Comparison of ENCODE assay signal across 8 mouse cellular contexts in the genomic region with DNA sequence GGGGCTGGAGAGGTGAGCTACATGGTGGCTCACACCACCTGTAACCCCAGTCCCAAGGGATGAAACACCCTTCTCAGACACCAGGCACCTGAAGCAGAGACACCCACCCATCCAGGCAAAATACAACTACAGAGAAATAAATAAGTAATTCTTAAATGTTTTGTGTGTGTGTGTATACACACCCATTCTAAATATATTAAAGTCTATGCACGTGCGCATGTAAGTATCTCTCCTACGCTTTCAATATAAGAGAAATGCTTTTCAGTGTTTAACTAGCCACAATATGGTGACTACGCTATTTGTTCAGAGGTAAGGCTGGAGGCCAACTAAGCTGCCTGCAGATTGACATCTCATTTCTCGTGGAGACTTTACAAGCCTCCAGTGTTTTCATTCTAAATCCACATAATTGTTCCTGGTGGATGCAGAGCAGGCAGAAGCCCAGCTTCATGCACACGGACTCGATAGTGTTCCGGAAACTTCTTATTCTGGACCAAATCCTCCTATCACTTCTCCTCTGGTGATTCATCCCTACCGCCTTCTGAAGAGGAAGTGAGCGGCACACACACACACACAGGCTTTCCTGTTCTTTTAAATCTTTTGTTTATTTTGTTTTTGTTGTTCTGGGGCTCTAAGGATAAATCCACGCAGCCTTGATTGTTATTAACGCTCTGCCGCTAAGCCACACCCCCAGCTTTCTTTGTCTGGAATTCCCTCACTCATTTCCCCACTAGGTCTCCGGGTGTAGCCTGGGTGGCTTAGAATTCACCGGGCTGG. TPM values are rescaled to one million over a fixed set of nuclear protein-coding genes. Genes with fewer than 3 reads are reported as not detected.
DNase-seq lines count a peak whose midpoint lies in the region; ATAC-seq and TF ChIP-seq lines count a peak whose summit lies in the region.

No protein-coding gene starts in this region.

- no peak overlapping the region for H3K9ac ChIP-seq in hindbrain, embryonic 16.5 days (ENCODE audit: low read depth, low read length)
- no peak overlapping the region for H3K9ac ChIP-seq in hindbrain, embryonic 13.5 days
- H3K9ac ChIP-seq in forebrain, embryonic 16.5 days (replicated peaks; ENCODE audit: low read depth, low read length) = 0 out of 2 replicates have a peak overlapping the region, but pooled peaks have one; percentile 22

- H3K27ac ChIP-seq in hindbrain, embryonic 16.5 days (ENCODE audit: low read depth, low read length) = no peak overlapping the region
- H3K27ac ChIP-seq in hindbrain, embryonic 13.5 days = no peak overlapping the region
- no peak overlapping the region for H3K27ac ChIP-seq in forebrain, embryonic 16.5 days (ENCODE audit: low read length)

- H3K4me2 ChIP-seq in hindbrain, embryonic 16.5 days (ENCODE audit: low read length) = peak overlapping the region; percentile 27
- no peak overlapping the region for H3K4me2 ChIP-seq in hindbrain, embryonic 13.5 days
- H3K4me2 ChIP-seq in forebrain, embryonic 16.5 days (ENCODE audit: low read length) = peak overlapping the region; percentile 40

- H3K27me3 ChIP-seq in hindbrain, embryonic 16.5 days (replicated peaks; ENCODE audit: control insufficient read depth, insufficient read depth, low read length) = no peaks in the 10 kb centered on the region
- H3K27me3 ChIP-seq in hindbrain, embryonic 13.5 days = no peaks in the 10 kb centered on the region
- 0 out of 2 replicates have a peak, but pooled peaks cover 5% of the 10 kb centered on the region for H3K27me3 ChIP-seq in E14TG2a.4 (ENCODE audit: insufficient read depth, low read length)
- H3K27me3 ChIP-seq in forebrain, embryonic 16.5 days (replicated peaks; ENCODE audit: control insufficient read depth, insufficient read depth, low read length) = no peaks in the 10 kb centered on the region

- 48% methylated on average over 15 of the region's 15 CpGs for WGBS in hindbrain, embryonic 16.5 days
- 57% methylated on average over 15 of the region's 15 CpGs for WGBS in hindbrain, embryonic 13.5 days
- 22% methylated on average over 15 of the region's 15 CpGs for WGBS in forebrain, embryonic 16.5 days

- TF ChIP-seq CTCF in E14TG2a.4 (conservative IDR thresholded peaks at IDR 0.05; ENCODE audit: low read length) = no peak

- no peak overlapping the region for H3K4me3 ChIP-seq in hindbrain, embryonic 16.5 days (ENCODE audit: low read length)
- H3K4me3 ChIP-seq in hindbrain, embryonic 13.5 days = no peak overlapping the region
- 0 out of 2 replicates have a peak overlapping the region, but pooled peaks have one; percentile 1 for H3K4me3 ChIP-seq in E14TG2a.4 (replicated peaks; ENCODE audit: low read length)
- H3K4me3 ChIP-seq in forebrain, embryonic 16.5 days (replicated peaks; ENCODE audit: low read length) = 0 out of 2 replicates have a peak overlapping the region, but pooled peaks have one; percentile 5

- peak; percentile 17 for DNase-seq in lung, postnatal 14 days
- DNase-seq in MN1 (ENCODE audit: low spot score) = no peak
- DNase-seq in adrenal gland, postnatal 10 days = no peak

- no peak for ATAC-seq in hindbrain, embryonic 16.5 days
- ATAC-seq in hindbrain, embryonic 13.5 days (ENCODE audit: low FRiP score) = no peak
- ATAC-seq in forebrain, embryonic 16.5 days = no peak
- no peak for ATAC-seq in cerebellum, adult (ENCODE audit: insufficient number of reproducible peaks, low FRiP score, low TSS enrichment)

- H3K36me3 ChIP-seq in hindbrain, embryonic 16.5 days (ENCODE audit: control insufficient read depth, insufficient read depth, low read length) = no peaks in the 10 kb centered on the region
- no peaks in the 10 kb centered on the region for H3K36me3 ChIP-seq in hindbrain, embryonic 13.5 days
- no peaks in the 10 kb centered on the region for H3K36me3 ChIP-seq in E14TG2a.4 (ENCODE audit: insufficient read depth, low read length)
- no peaks in the 10 kb centered on the region for H3K36me3 ChIP-seq in forebrain, embryonic 16.5 days (ENCODE audit: control insufficient read depth, insufficient read depth)

- H3K4me1 ChIP-seq in hindbrain, embryonic 16.5 days (ENCODE audit: control insufficient read depth, insufficient read depth, low read depth, low read length) = peaks cover under 1% of the 10 kb centered on the region
- H3K4me1 ChIP-seq in hindbrain, embryonic 13.5 days (replicated peaks) = peaks cover 7% of the 10 kb centered on the region
- H3K4me1 ChIP-seq in E14TG2a.4 (replicated peaks; ENCODE audit: low read depth, low read length) = peaks cover 80% of the 10 kb centered on the region
- H3K4me1 ChIP-seq in forebrain, embryonic 16.5 days (replicated peaks; ENCODE audit: control insufficient read depth, insufficient read depth, low read length) = peaks cover 12% of the 10 kb centered on the region

- H3K9me3 ChIP-seq in hindbrain, embryonic 16.5 days (ENCODE audit: control insufficient read depth, low read length) = no peaks in the 10 kb centered on the region
- no peaks in the 10 kb centered on the region for H3K9me3 ChIP-seq in hindbrain, embryonic 13.5 days
- H3K9me3 ChIP-seq in E14TG2a.4 (ENCODE audit: low read length) = no peaks in the 10 kb centered on the region
- H3K9me3 ChIP-seq in forebrain, embryonic 16.5 days (ENCODE audit: control insufficient read depth, low read length) = no peaks in the 10 kb centered on the region

RNA-seq across cellular contexts. Expression of a gene that starts 12.1 kb away (rescaled TPM):
- 0.92 and 1.0 TPM in 2 replicates for polyA plus RNA-seq in hindbrain, embryonic 16.5 days (2015; fragmentation: Nextera tagmentation; extraction: Ambion mirVana)
- 1.9 and 2.3 TPM in 2 replicates for polyA plus RNA-seq in hindbrain, embryonic 13.5 days (2015; fragmentation: Nextera tagmentation; extraction: Ambion mirVana)
- polyA plus RNA-seq in forebrain, embryonic 16.5 days (2015; fragmentation: Nextera tagmentation; extraction: Ambion mirVana) = 1.4 and 1.5 TPM in 2 replicates
- 10 to 100 TPM; 22.0 to 31.0 TPM for total RNA-seq in adrenal gland, postnatal 10 days (2021)

Comparison
In these comparisons a context has a peak if more than half of its experiments do, and no peak if none do; other contexts are left out.
1. H3K4me3 ChIP-seq: peak in E14TG2a.4 (single experiment) and forebrain, embryonic 16.5 days (single experiment); none in hindbrain, embryonic 16.5 days (single experiment) and hindbrain, embryonic 13.5 days (single experiment).